Mouse (Mus musculus): ENCODE measurements around the gene Bmpr1b. TPM values are rescaled to one million over a fixed set of nuclear protein-coding genes. Genes with fewer than 3 reads are reported as not detected.

The Bmpr1b gene
- total RNA-seq, 2 experiments from 2014 or later: 4.8 to 7.8 TPM

DNA sequence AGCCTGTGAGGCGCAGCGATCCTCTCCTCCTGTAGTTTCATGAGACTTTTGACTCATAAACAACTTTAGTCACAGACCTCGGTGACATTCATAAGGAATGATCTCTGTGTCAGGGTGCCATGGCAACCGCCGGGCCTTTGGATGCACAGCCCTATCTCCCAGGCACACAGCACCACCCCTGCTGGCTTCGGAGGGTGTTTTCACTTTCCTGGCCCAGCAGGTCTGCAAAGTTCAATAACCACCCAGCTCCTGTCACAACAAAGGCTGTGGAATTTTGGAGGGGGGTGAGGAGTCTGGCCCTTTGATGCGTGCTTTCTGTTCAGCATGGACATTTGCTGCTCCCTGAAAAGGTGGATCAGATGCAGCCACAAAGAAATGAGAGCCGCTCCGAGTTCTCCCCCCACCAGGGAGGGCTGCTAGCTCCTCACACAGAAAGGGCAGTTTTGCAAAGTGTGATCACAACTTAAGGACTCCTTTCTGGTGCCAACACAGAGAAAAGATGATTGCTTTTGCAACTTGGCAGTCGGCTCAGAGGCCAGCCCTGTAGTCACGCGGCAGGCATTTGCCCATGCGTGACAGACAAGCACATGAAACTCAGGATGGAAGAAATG, 349.8 kb downstream of the Bmpr1b start:
- no peak for DNase-seq (ENCODE audit: low spot score)

DNA sequence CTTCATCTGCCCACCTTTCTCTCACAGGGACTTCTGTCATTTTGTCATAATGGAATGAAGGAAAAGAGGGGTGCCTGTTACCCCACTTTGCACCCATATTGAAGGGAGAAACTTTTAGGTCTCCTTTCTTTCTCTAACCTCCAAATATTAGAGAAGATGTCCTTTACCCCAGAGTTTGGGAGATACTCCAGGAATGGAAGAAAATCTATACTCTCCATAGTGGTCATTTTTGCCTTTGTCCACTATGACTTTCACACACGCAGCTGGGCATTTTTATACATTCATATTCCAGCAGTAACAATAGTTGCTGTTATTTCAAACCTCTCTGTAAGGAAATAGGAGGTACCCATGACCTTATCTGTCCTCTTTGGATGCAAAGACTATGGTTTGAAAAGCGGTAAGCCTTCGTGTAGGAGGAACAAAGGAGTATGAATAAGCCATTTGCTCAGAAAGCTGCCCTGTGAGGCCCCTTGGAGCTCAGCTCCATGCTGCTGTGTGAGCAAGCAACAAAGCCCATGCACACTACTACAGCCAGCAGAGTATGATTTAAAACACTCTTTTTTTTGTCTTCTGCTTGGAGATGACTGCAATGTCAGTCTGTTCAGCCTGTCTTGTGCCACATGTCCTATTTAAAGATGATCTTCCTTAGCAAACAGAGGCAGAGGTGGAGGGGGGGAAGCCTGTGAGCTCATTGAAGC, 350.5 kb downstream of the Bmpr1b start:
- DNase-seq (ENCODE audit: low spot score): no peak

DNA sequence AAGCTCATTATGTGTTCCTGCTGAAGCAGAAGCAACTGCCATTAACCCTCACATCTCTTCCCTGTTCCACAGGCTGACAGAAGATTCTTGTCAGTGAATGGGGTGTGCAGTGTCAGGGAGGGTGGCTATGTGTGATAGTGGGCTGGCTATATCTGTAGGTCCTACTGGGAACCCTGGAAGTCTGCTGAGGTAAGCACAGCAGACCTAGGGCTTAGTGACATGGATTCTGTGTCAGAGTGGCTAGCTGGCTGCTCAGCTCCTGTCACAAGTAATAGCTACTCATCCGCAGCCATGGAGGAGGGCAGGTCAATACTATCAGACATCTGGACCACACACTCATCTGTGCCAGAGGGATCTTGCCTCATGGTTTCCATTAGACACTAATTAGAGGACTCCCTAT, 354.4 kb downstream of the Bmpr1b start:
- DNase-seq (ENCODE audit: low spot score): no peak

DNA sequence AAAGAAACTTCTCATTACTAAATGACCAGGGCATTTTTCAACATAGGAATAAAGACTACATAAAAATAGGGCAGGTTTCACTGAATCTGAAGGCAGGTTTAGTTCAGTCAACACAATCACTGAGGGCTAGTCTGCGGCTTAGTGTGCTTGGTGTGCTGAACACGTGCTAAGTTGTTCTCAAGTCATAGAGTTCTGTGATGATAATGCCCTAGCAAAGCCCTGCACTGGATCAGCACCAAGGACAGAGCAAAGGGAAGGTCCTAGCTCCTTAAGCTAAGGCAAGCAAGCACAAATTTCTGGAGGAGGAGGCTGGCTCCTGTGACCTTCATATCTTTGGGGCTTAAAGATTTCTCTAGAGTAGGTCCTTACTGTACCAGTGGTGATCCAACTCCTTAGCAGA, 357.9 kb downstream of the Bmpr1b start:
- no peak for DNase-seq (ENCODE audit: low spot score)

GRCm38 (mm10) chr3:141810944-141811343, 358.3 kb downstream of the Bmpr1b start:
- DNase-seq (ENCODE audit: low spot score): no peak

DNA sequence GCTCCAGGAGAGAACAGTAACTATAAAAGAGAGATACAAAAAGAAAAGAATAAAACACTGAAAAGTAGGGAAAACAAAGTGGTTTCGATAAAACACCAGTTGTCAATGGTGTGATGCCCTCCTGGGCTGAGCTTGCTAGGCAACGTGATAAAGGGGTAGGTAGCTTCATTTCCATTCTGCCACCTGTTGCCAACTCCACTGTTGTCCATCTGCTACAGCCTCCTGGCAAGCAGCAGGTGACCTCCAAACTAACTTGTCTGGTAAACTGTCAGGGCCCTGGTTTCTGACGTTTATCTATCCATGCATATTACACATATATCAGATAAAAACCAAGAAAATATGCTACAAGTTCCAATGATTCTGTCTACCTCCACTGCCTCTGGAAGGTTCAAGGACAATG, 359.6 kb downstream of the Bmpr1b start:
- DNase-seq (ENCODE audit: low spot score): no peak

DNA sequence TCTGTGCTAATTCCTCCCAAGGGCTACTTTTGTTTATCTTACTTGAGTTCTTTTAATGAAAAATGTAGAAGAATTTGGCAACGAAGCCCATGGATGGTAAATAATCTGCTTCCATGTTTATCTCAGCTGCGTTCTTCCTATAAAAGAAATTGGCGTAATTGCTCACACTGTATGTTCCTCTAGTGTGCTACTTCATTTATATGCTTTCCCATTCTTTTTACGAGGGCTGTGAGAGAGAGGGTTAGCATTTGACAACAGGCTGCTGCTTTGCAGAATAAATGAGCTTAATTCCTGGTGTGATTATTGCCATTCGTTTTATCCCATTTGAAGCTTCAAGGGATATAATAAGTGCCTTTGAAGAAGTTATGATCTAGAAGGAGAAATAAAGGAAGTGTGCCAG, 365.1 kb downstream of the Bmpr1b start:
- no peak for DNase-seq (ENCODE audit: low spot score)

DNA sequence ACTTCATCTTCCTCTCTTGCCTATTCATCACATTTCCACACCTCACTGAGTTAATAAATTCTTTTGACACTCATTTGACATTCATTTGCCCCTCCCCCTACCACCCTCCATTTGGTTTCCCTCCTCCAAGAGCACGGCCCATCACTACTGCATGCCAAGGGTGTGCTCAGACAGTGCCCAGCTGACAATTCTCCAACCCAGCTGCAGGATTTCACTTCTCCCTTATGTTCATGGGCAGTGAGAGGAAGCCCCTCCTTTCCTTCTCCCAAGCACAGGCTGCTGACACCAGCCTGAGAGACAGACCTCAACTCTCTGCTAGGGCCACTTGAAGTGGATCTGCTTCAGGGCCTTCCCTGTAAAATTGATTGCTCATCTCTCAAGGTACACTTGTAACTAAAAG, 371.4 kb downstream of the Bmpr1b start:
- DNase-seq (ENCODE audit: low spot score): no peak

GRCm38 (mm10) chr3:141797372-141797771, 371.9 kb downstream of the Bmpr1b start:
- DNase-seq (ENCODE audit: low spot score): no peak

DNA sequence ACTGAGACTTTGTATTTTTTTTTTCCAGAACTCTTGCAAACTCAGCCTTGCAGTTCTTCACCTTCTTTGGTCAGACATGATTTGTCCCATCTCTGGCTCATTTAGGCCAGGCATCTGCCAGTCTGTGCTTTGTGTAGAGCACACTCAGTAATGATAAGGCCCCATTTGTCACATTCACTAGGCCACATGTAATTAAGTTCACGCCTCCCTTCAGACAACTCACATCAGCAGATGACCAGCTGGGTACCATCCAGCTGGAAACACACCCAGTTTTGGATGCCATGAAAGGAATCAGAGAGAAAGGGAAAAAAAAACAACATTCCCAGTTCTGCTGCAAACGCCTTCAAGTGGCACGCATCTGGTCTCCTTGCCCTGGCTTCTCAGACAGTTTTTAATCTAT, 374.9 kb downstream of the Bmpr1b start:
- no peak for DNase-seq (ENCODE audit: low spot score)

- DNase-seq (ENCODE audit: low spot score): no peak
Observed at GRCm38 (mm10) chr3:141793755-141794154, 375.5 kb downstream of the Bmpr1b start.

DNA sequence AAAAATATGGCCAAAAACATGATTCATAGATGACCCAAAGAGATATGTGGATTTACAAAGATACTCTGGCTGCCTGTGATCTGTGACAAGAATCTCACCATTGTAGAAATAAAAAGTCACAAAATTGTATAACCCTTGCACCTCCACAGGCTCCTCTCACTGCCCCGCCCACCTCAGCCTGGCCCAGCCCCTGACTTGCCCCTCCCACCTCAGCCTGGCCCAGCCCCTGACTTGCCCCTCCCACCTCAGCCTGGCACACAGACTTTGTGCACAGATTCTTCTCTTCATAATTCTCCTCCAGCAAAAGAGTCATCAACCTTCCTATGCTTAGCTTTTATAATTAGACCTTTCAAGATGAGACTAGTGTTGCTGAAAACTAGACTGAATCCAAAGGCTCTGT, 377.1 kb downstream of the Bmpr1b start:
- DNase-seq (ENCODE audit: low spot score): no peak

- DNase-seq (ENCODE audit: low spot score): no peak
Observed at GRCm38 (mm10) chr3:141791026-141791780, 378.0 kb downstream of the Bmpr1b start.

Other genes with a start within 250 kb of the Bmpr1b start
- gene Pdlim5, start 226.3 kb upstream of the Bmpr1b start, total RNA-seq (2021): 100 to 1,000 TPM; 496 to 567 TPM